In genomic region chr4:132211091-132211942, GRCm38 (mm10) we compare ENCODE assay signal across 8 mouse cellular contexts. TPM values are rescaled to one million over a fixed set of nuclear protein-coding genes. Genes with fewer than 3 reads are reported as not detected.
DNase-seq lines count a peak whose midpoint lies in the region; ATAC-seq and TF ChIP-seq lines count a peak whose summit lies in the region.

No protein-coding gene starts in this region.

- peak overlapping the region; percentile 98 for H3K27ac ChIP-seq in intestine, postnatal 0 days (ENCODE audit: low read depth, low read length)
- H3K27ac ChIP-seq in lung, postnatal 0 days (ENCODE audit: low read length), result peak overlapping the region; percentile 96

- peak; percentile 57 for ATAC-seq in intestine, postnatal 0 days
- ATAC-seq in lung, postnatal 0 days, result peak; percentile 62
- ATAC-seq in megakaryocyte-erythroid progenitor cell, adult 5-6 weeks (replicated peaks; ENCODE audit: low FRiP score, low TSS enrichment, poor library complexity, severe bottlenecking), result no peak

- TF ChIP-seq CTCF in intestine, postnatal 0 days (IDR thresholded peaks at IDR 0.05; ENCODE audit: low read depth), result no peak
- no peak for TF ChIP-seq CTCF in lung, postnatal 0 days (IDR thresholded peaks at IDR 0.05)

- TF ChIP-seq EP300 in lung, postnatal 0 days (IDR thresholded peaks at IDR 0.05), result no peak

- H3K9ac ChIP-seq in intestine, postnatal 0 days (ENCODE audit: low read depth, low read length), result peak overlapping the region; percentile 99
- peak overlapping the region; percentile 93 for H3K9ac ChIP-seq in lung, postnatal 0 days (replicated peaks; ENCODE audit: low read depth)

- H3K4me3 ChIP-seq in intestine, postnatal 0 days (ENCODE audit: low read depth, low read length), result peak overlapping the region; percentile 94
- H3K4me3 ChIP-seq in lung, postnatal 0 days (ENCODE audit: low read depth, low read length), result peak overlapping the region; percentile 88

- peak; percentile 3 for DNase-seq in ovary, adult 18-20 months (ENCODE audit: low spot score)
- DNase-seq in ovary, postnatal 36 days (ENCODE audit: low spot score), result no peak
- DNase-seq in cerebellum, adult 9-11 months, result peak; percentile 37
- peak; percentile 40 for DNase-seq in gastrocnemius, postnatal 25 days
- DNase-seq in lung, postnatal 0 days (ENCODE audit: low spot score), result peak; percentile 50
- peak; percentile 33 for DNase-seq in right cerebral cortex, postnatal 4 days

- H3K9me3 ChIP-seq in intestine, postnatal 0 days (ENCODE audit: control insufficient read depth), result no peaks in the 10 kb centered on the region
- H3K9me3 ChIP-seq in lung, postnatal 0 days (ENCODE audit: low read length), result no peaks in the 10 kb centered on the region

- H3K4me1 ChIP-seq in intestine, postnatal 0 days (replicated peaks; ENCODE audit: control insufficient read depth, insufficient read depth, low read length), result 0 out of 2 replicates have a peak, but pooled peaks cover 4% of the 10 kb centered on the region
- H3K4me1 ChIP-seq in lung, postnatal 0 days (ENCODE audit: insufficient read depth, low read depth, low read length), result 0 out of 2 replicates have a peak, but pooled peaks cover 2% of the 10 kb centered on the region

- no peaks in the 10 kb centered on the region for H3K27me3 ChIP-seq in intestine, postnatal 0 days (replicated peaks; ENCODE audit: control insufficient read depth, insufficient read depth, low read length)
- H3K27me3 ChIP-seq in lung, postnatal 0 days (replicated peaks; ENCODE audit: insufficient read depth, low read length), result no peaks in the 10 kb centered on the region

- H3K36me3 ChIP-seq in intestine, postnatal 0 days (ENCODE audit: control insufficient read depth, insufficient read depth), result no peaks in the 10 kb centered on the region
- H3K36me3 ChIP-seq in lung, postnatal 0 days (ENCODE audit: insufficient read depth, low read length), result no peaks in the 10 kb centered on the region

- under 1% methylated on average over 88 of the region's 89 CpGs for WGBS in intestine, postnatal 0 days
- WGBS in lung, postnatal 0 days, result under 1% methylated on average over 60 of the region's 89 CpGs

- H3K4me2 ChIP-seq in intestine, postnatal 0 days (replicated peaks; ENCODE audit: low read depth), result peak overlapping the region; percentile 91
- H3K4me2 ChIP-seq in lung, postnatal 0 days (replicated peaks; ENCODE audit: low read depth, low read length), result peak overlapping the region; percentile 89

RNA-seq across cellular contexts. Expression of gene Ythdf2, which starts 0.8 kb away (rescaled TPM):
- total RNA-seq in gastrocnemius, postnatal 25 days (2021), result 10 to 100 TPM; 22.6 to 24.2 TPM
- 38.3 and 44.9 TPM in 2 replicates for polyA plus RNA-seq in intestine, postnatal 0 days (2015; fragmentation: Nextera tagmentation; extraction: Ambion mirVana)
- polyA plus RNA-seq in lung, postnatal 0 days (2015; fragmentation: Nextera tagmentation; extraction: Ambion mirVana), result 55.3 and 60.4 TPM in 2 replicates
- 54.6 and 67.9 TPM in 2 replicates for total RNA-seq in megakaryocyte-erythroid progenitor cell, adult 5-6 weeks (2014; fragmentation: Nextera tagmentation)
- total RNA-seq in megakaryocyte-erythroid progenitor cell, adult 5-6 weeks (2017), result 61.7 and 65.6 TPM in 2 replicates

RNA-seq across cellular contexts. Expression of gene Gmeb1, which starts 50.1 kb away (rescaled TPM):
- 1 to 10 TPM; 7.4 to 8.0 TPM for total RNA-seq in gastrocnemius, postnatal 25 days (2021)
- polyA plus RNA-seq in intestine, postnatal 0 days (2015; fragmentation: Nextera tagmentation; extraction: Ambion mirVana), result 8.9 and 9.6 TPM in 2 replicates
- polyA plus RNA-seq in lung, postnatal 0 days (2015; fragmentation: Nextera tagmentation; extraction: Ambion mirVana), result 17.0 and 23.6 TPM in 2 replicates
- total RNA-seq in megakaryocyte-erythroid progenitor cell, adult 5-6 weeks (2014; fragmentation: Nextera tagmentation), result 24.1 and 37.8 TPM in 2 replicates
- total RNA-seq in megakaryocyte-erythroid progenitor cell, adult 5-6 weeks (2017), result 22.0 and 25.1 TPM in 2 replicates
